Mouse (Mus musculus) CH12.LX (cell line): Measurements from ENCODE around the gene Pik3r6.

Experiments used
- CHD2 ChIP-seq: IDR thresholded peaks from 2 replicates; pipeline ENCODE4 v1.6.1; 2011; ENCODE audit warnings: low read length, improper control_type of control experiment
- CTCF ChIP-seq, 2 experiments: IDR thresholded peaks in 1 of 2; conservative IDR thresholded peaks in 1 of 2; 2 replicates each; pipeline ENCODE4 v1.5.1; 2011 to 2012; ENCODE audit warnings: low read depth in 2 of 2, low read length in 2 of 2, improper control_type of control experiment in 1 of 2, inconsistent platforms in 1 of 2, mild to moderate bottlenecking in 1 of 2, moderate library complexity in 1 of 2
- EP300 ChIP-seq: IDR thresholded peaks from 2 replicates; pipeline ENCODE4 v1.6.1; 2011; ENCODE audit warnings: low read length, improper control_type of control experiment
- KAT2A ChIP-seq: IDR thresholded peaks from 2 replicates; pipeline ENCODE4 v1.6.1; 2012; ENCODE audit warnings: low read length, improper control_type of control experiment, inconsistent platforms; ENCODE audit not compliant: insufficient replicate concordance
- MAFK ChIP-seq: IDR thresholded peaks from 2 replicates; pipeline ENCODE4 v1.6.1; 2011; ENCODE audit warnings: low read length, improper control_type of control experiment; ENCODE audit not compliant: insufficient replicate concordance
- MYC ChIP-seq: IDR thresholded peaks from 2 replicates; pipeline ENCODE4 v1.6.1; 2011; ENCODE audit warnings: low read depth, mild to moderate bottlenecking, improper control_type of control experiment, low read length
- POLR2A ChIP-seq: IDR thresholded peaks from 2 replicates; pipeline ENCODE4 v1.6.1; 2011; ENCODE audit warnings: low read depth, mild to moderate bottlenecking, improper control_type of control experiment, low read length
- POLR2AphosphoS2 ChIP-seq: IDR thresholded peaks from 2 replicates; pipeline ENCODE4 v1.6.1; 2011; ENCODE audit warnings: low read depth, low read length, improper control_type of control experiment
- RAD21 ChIP-seq: IDR thresholded peaks from 2 replicates; pipeline ENCODE4 v1.6.1; 2011; ENCODE audit warnings: low read depth, mild to moderate bottlenecking, low read length, improper control_type of control experiment, moderate library complexity
- RCOR1 ChIP-seq: conservative IDR thresholded peaks from 2 replicates; pipeline ENCODE4 v1.6.1; 2012; ENCODE audit warnings: low read depth, mild to moderate bottlenecking, inconsistent platforms, low read length, improper control_type of control experiment
- TBP ChIP-seq: conservative IDR thresholded peaks from 2 replicates; pipeline ENCODE4 v1.6.1; 2011; ENCODE audit warnings: low read depth, low read length, improper control_type of control experiment
- USF1 ChIP-seq: IDR thresholded peaks from 2 replicates; pipeline ENCODE4 v1.6.1; 2014; ENCODE audit warnings: low read depth, mild to moderate bottlenecking, inconsistent platforms, low read length, improper control_type of control experiment
- ZKSCAN1 ChIP-seq: IDR thresholded peaks from 2 replicates; pipeline ENCODE4 v1.6.1; 2012; ENCODE audit warnings: low read depth, inconsistent platforms, low read length, improper control_type of control experiment, borderline replicate concordance

- TF ChIP-seq CTCF (conservative IDR thresholded peaks at IDR 0.05 in 1 of 2, IDR thresholded peaks at IDR 0.05 in 1 of 2; ENCODE audit: low read depth in 2 of 2, low read length in 2 of 2) (peak; percentile 45 to 68), USF1 (no peak), POLR2A (no peak), EP300 (no peak), CHD2 (no peak), POLR2AphosphoS2 (no peak), ZKSCAN1 (no peak), KAT2A (no peak), TBP (no peak), RCOR1 (no peak), MAFK (no peak), RAD21 (peak; percentile 43), MYC (no peak)
Measured at GRCm38 (mm10) chr11:68553981-68554471, 51.2 kb downstream of the Pik3r6 start.
